Mouse (Mus musculus): Measurements from ENCODE around the gene Prim1. TPM values are rescaled to one million over a fixed set of nuclear protein-coding genes. Genes with fewer than 3 reads are reported as not detected.

The Prim1 gene
- 0.76 and 2.1 TPM in 2 replicates for polyA plus RNA-seq (2012; ENCODE audit: low replicate concordance)

DNA sequence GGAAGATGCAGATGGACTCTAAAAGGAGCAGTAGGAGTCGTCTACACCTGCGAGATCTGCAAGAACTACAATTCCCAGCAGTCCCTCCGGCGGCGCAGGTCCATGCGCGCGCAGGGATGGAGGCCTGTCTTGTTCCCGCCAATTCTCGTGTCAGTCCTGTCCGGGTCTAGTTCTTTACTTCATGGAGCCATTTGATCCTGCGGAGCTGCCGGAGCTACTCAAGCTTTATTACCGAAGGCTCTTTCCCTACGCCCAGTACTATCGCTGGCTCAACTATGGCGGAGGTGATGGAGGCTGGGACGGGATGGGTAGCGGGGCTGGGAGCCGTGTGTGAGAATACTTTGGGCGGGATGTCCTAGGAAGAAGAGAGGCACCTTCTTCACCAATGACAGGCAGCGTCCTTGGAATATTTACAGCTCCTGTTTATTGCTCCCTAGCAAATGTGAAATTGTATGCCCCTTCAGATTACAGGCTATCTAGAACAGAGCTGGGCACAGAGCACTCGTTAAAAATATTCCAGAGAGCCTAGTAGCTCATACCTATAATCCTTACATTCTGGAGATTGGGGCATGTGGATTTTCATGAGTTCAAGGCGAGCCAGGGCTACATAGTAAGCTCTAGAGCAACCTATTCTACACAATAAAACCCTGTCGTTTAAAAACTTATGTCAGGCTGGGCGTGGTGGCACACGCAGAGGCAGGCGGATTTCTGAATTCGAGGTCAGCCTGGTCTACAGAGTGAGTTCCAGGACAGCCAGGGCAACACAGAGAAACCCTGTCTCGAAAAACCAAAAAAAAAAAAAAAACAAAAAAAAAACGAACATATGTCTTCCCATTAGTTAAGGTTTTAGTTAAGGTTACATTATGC lies at the start of gene Prim1:
Gene Prim1 (plus strand): TSS at position 101 of the 867 bp plus-strand sequence.

DNA sequence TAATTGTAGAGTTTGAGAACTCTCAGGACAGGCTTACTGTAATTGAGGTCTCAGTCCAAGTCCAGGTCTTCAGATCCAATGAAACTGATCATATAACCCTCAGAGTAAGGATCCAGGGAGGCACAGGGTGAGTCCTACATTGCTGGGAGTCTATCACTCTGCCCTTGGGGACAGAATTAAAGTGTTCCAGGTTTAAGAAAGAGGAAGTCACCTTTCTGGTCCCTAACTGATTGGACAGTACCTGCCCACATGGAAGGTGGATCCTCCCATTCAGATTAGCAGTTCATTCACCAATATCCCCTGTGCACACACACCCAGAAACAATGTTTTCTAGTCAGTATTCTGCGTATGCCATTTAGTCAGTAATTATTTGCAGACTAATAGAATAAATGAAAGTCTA lies 7.5 kb upstream of the Prim1 start, which contains the start of gene Hsd17b6:
Gene Hsd17b6 (minus strand): TSS at position 166 of the 400 bp plus-strand sequence.

DNA sequence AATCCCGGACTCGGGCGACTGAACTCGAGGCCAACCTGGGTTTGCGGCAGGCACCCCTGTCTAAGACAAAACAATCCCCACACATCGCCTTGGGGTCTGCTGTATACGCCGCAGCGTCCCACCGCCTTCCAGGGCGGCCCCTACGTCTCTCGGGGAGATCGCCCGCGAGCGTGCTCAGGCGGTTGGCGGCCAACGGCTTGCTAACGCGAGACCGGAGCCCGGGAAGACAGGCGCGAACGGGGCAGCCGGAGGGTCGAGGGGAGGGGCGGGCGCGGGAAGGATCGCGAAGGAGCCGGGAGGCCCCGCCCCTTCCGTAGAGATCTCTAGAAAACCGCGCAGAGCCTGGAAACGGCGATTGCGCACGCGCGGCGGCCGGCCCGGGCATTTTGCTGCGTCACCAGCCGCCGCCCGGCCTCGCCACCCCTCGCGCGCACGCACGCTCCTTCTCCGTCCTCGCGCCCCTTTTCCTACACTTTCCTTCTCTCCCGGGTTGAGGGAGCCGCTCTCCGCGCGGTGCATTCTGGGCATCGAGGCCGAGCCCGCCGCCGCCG lies 43.7 kb downstream of the Prim1 start, which contains the start of gene Ptges3:
Gene Ptges3 (plus strand): TSS at position 354 of the 551 bp plus-strand sequence.

Other genes with a start within 250 kb of the Prim1 start
- 0.17 TPM in 1 of 2 replicates, not detected in the other for gene Rdh9, start 238.8 kb upstream of the Prim1 start, polyA plus RNA-seq (2012; ENCODE audit: low replicate concordance)
- gene Rdh16, start 214.0 kb upstream of the Prim1 start, polyA plus RNA-seq (2012; ENCODE audit: low replicate concordance), result not detected in 2 replicates
- gene Rdh19, start 165.2 kb upstream of the Prim1 start, polyA plus RNA-seq (2012; ENCODE audit: low replicate concordance), result not detected in 2 replicates
- gene Rdh16f2, start 148.7 kb upstream of the Prim1 start, polyA plus RNA-seq (2012; ENCODE audit: low replicate concordance), result not detected in 2 replicates
- not detected in 2 replicates for gene Rdh7, start 126.4 kb upstream of the Prim1 start, polyA plus RNA-seq (2012; ENCODE audit: low replicate concordance)
- not detected in 2 replicates for gene Sdr9c7, start 116.7 kb upstream of the Prim1 start, polyA plus RNA-seq (2012; ENCODE audit: low replicate concordance)
- gene Hsd17b6, start 7.6 kb upstream of the Prim1 start, polyA plus RNA-seq (2012; ENCODE audit: low replicate concordance), result not detected in 2 replicates
- 23.9 and 119 TPM in 2 replicates for gene Naca, start 20.4 kb downstream of the Prim1 start, polyA plus RNA-seq (2012; ENCODE audit: low replicate concordance)
- 75.1 and 109 TPM in 2 replicates for gene Ptges3, start 43.8 kb downstream of the Prim1 start, polyA plus RNA-seq (2012; ENCODE audit: low replicate concordance)
- 514 and 876 TPM in 2 replicates for gene Atp5b, start 68.1 kb downstream of the Prim1 start, polyA plus RNA-seq (2012; ENCODE audit: low replicate concordance)
- gene Baz2a, start 76.4 kb downstream of the Prim1 start, polyA plus RNA-seq (2012; ENCODE audit: low replicate concordance), result 32.1 and 58.1 TPM in 2 replicates
- 12.2 and 13.2 TPM in 2 replicates for gene Rbms2, start 165.1 kb downstream of the Prim1 start, polyA plus RNA-seq (2012; ENCODE audit: low replicate concordance)
- 0.91 TPM in 1 of 2 replicates, not detected in the other for gene Gls2, start 179.3 kb downstream of the Prim1 start, polyA plus RNA-seq (2012; ENCODE audit: low replicate concordance)
- gene Spryd4, start 196.6 kb downstream of the Prim1 start, polyA plus RNA-seq (2012; ENCODE audit: low replicate concordance), result 0.61 and 2.6 TPM in 2 replicates
- 0.17 TPM in 1 of 2 replicates, not detected in the other for gene Mip, start 210.7 kb downstream of the Prim1 start, polyA plus RNA-seq (2012; ENCODE audit: low replicate concordance)
- 8.5 and 11.9 TPM in 2 replicates for gene Timeless, start 216.9 kb downstream of the Prim1 start, polyA plus RNA-seq (2012; ENCODE audit: low replicate concordance)
- gene Apon, start 238.9 kb downstream of the Prim1 start, polyA plus RNA-seq (2012; ENCODE audit: low replicate concordance), result 0.08 TPM in 1 of 2 replicates, not detected in the other